Mouse (Mus musculus) liver, embryonic 14.5 days (tissue): Measurements from ENCODE around the gene Gss.

Experiments
- CTCF ChIP-seq: IDR thresholded peaks from 2 replicates; pipeline ENCODE4 v1.5.1; 2016; ENCODE audit warnings: antibody characterized with exemption, low read depth, control low read depth
- EP300 ChIP-seq: IDR thresholded peaks from 2 replicates; pipeline ENCODE4 v1.6.1; 2016; ENCODE audit warnings: antibody characterized with exemption, low read depth

GRCm38 (mm10) chr2:155633731-155634130 is 41.1 kb upstream of the Gss start:
- TF ChIP-seq CTCF (no peak), EP300 (no peak)
